Mouse (Mus musculus) heart, postnatal 0 days (tissue): ENCODE data around the gene Clybl.

Source experiments
- CTCF ChIP-seq: IDR thresholded peaks from 2 replicates; pipeline ENCODE4 v1.5.1; 2016; ENCODE audit warnings: antibody characterized with exemption, control low read depth, low read depth
- EP300 ChIP-seq: IDR thresholded peaks from 2 replicates; pipeline ENCODE4 v1.6.1; 2016; ENCODE audit warnings: antibody characterized with exemption, low read depth

DNA sequence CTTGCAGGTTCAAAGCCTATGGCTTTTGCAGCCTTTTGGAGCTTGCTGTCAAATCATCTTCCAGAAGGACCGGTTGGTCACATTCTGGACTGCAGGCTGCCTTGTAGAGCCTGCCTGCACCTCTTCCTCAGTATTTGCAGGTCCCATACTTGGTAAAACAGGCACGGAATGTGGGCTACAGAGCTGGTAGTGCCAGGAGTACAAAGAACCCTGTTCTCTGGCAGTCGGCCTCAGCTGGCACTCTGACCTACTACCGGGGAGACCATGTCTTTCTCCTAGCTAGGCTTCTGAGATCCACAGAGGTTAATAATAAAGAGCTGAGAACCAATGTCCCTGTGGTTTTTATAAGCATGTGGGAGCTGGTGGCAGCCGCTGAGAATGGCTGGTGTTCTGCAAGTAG lies 8.4 kb downstream of the Clybl start:
- TF ChIP-seq CTCF (no peak), EP300 (no peak)
